Mouse (Mus musculus) stomach, postnatal 0 days (tissue): ENCODE results near the gene Olfr38. TPM values are rescaled to one million over a fixed set of nuclear protein-coding genes. Genes with fewer than 3 reads are reported as not detected.
A peak's percentile ranks its signal among the peaks of the same experiment; 100 is the strongest.

Source experiments
- ATAC-seq: fragments of 200-750 bp; cut with Nextera tagmentation; 2 replicates; pipeline ENCODE4 v1.8.0; 2017; ENCODE audit not compliant: low FRiP score, low TSS enrichment
- DNase-seq: peaks from one replicate; pipeline ENCODE4 v3.0.0-alpha.2; 2016; ENCODE audit warnings: low spot score
- H3K27ac ChIP-seq: fragments of 300-500 bp; sonication (generic); replicated peaks from 2 replicates; pipeline ENCODE4 v1.5.1; 2014; ENCODE audit warnings: mild to moderate bottlenecking, control low read depth
- H3K27me3 ChIP-seq: fragments of 300-500 bp; sonication (generic); 2 replicates; pipeline ENCODE4 v1.6.1; 2014; ENCODE audit warnings: low read length; ENCODE audit not compliant: control insufficient read depth, insufficient read depth
- H3K36me3 ChIP-seq: fragments of 300-500 bp; sonication (generic); 2 replicates; pipeline ENCODE4 v1.6.1; 2014; ENCODE audit warnings: low read length, mixed read lengths; ENCODE audit not compliant: control insufficient read depth, insufficient read depth
- H3K4me1 ChIP-seq: fragments of 300-500 bp; sonication (generic); replicated peaks from 2 replicates; pipeline ENCODE4 v1.6.1; 2014; ENCODE audit warnings: antibody characterized with exemption; ENCODE audit not compliant: control insufficient read depth, insufficient read depth
- H3K4me2 ChIP-seq: fragments of 300-500 bp; sonication (generic); replicated peaks from 2 replicates; pipeline ENCODE4 v1.6.1; 2014; ENCODE audit warnings: low read depth, mild to moderate bottlenecking, control low read depth, moderate library complexity
- H3K4me3 ChIP-seq: fragments of 300-500 bp; sonication (generic); 2 replicates; pipeline ENCODE4 v1.5.1; 2014; ENCODE audit warnings: low read depth, low read length, control low read depth
- H3K9ac ChIP-seq: fragments of 300-500 bp; sonication (generic); 2 replicates; pipeline ENCODE4 v1.6.1; 2014; ENCODE audit warnings: mild to moderate bottlenecking, low read length, control low read depth, mixed read lengths
- H3K9me3 ChIP-seq: fragments of 300-500 bp; sonication (generic); 2 replicates; pipeline ENCODE4 v1.6.1; 2016; ENCODE audit warnings: low read length; ENCODE audit not compliant: control insufficient read depth
- CTCF ChIP-seq: IDR thresholded peaks from 2 replicates; pipeline ENCODE4 v1.5.1; 2016; ENCODE audit warnings: antibody characterized with exemption, low read depth, mild to moderate bottlenecking, moderate library complexity
- EP300 ChIP-seq: optimal IDR thresholded peaks from 2 replicates; pipeline ENCODE3; 2016; ENCODE audit warnings: antibody characterized with exemption
- WGBS: fragments of 180-500 bp; shearing (Covaris S2); extraction: QIAGEN DNeasy Blood & Tissue Kit; methylation state at CpG from one replicate; pipeline ENCODE4 v1.1.7; 2014; 5-methylcytosine and 5-hydroxymethylcytosine counted together
- polyA plus RNA-seq: library from polyadenylated mRNA; unstranded; fragments of >200 nt; fragmentation: Nextera tagmentation; extraction: Ambion mirVana; gene quantifications from 2 replicates; pipeline ENCODE4 v1.2.1, GENCODE M21; 2015

Olfr38 gene
- not detected in 2 replicates for polyA plus RNA-seq

DNA sequence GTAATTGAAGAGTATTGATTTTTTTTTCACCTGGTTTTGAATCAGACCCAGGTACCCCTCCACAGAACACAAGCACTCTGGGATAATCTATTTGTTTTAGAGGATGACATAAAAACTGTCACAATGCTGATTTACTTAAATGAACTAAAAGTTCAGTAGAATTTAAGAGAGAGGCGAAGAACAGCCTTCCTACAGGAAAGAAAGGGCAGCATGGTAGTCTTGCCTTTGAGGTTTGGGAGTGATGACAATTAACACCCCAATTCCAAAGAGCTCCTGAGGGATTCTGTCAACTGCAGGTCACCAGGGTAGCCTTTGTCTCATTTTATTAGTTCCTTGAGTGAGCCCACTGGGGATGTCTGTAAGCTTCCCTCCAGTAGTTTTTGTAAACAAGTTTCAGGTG is at the start of gene Olfr38:
Gene Olfr38, plus strand, starts transcription at position 301 of the 400 bp plus-strand sequence.
- H3K27me3 ChIP-seq = no peaks in the 10 kb centered on the region
- no peaks in the 10 kb centered on the region for H3K9me3 ChIP-seq
- H3K27ac ChIP-seq = no peak within 1 kb of the TSS
- H3K4me1 ChIP-seq = no peaks in the 10 kb centered on the region
- no peak for ATAC-seq
- H3K36me3 ChIP-seq = no peaks in the 10 kb centered on the region
- TF ChIP-seq EP300 (no peak), CTCF (no peak)
- no peak for DNase-seq
- no peak within 1 kb of the TSS for H3K4me2 ChIP-seq
- no peak within 1 kb of the TSS for H3K4me3 ChIP-seq
- H3K9ac ChIP-seq = no peak within 1 kb of the TSS
- 77% methylated on average over 1 of the region's 1 CpGs for WGBS

DNA sequence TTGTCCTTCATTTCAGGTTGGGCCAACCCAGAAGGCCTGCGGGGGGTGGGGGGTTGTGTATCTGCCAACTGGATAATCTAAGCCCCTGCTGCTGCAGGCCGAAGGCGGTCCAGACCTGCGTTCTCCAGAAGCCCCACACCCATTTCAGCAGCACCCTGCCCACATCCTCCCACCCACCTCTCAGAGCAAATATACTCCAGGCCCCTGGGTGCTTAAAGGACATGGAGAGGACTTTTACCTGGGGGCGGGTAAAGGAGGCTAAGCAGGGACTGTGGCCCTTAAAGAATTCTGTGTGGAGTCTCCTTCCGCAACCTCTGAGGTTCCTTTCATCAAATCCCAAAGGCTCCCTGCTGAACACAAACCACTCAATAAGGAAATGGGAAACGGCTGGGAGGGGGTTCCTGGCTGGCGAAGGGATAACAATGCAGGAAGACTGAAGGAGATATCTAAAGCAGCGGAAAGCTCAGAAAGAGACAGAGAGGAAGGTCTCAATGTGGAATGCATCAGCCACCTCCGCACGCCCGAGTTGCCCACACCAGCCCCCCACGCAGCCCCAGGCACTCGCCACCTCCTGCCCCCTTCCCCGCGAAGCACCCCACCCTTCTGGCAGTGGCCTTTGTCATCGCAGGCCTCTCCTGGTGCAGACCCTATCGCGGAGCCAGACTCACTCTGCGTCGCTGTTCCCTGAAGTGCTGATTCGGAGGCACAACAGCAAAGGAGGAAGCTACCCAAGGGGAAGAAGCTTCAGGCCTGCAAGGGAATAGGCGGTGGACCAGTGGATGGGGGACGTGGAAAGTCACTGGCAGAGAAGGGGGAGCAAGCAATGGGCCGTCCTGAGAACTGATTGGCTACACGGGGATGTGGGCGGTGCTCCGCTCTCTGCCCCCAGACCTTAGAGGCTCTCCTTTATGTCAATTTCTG is 46.7 kb upstream of the Olfr38 start, which contains the start of gene Tcaf1:
Gene Tcaf1, minus strand, starts transcription at position 798 of the 921 bp plus-strand sequence.
- Histone ChIP-seq H3K9me3 (no peaks in the 10 kb centered on the region), H3K27me3 (no peaks in the 10 kb centered on the region), H3K4me2 (peak within 1 kb of the TSS; percentile 72), H3K4me1 (no peaks in the 10 kb centered on the region), H3K27ac (peak within 1 kb of the TSS; percentile 82), H3K36me3 (no peaks in the 10 kb centered on the region), H3K9ac (peak within 1 kb of the TSS; percentile 80), H3K4me3 (peak within 1 kb of the TSS; percentile 67)
- peak; percentile 73 for DNase-seq
- 3% methylated on average over 28 of the region's 28 CpGs for WGBS
- peak; percentile 98 for ATAC-seq
- TF ChIP-seq EP300 = no peak
- TF ChIP-seq CTCF = 0 out of 2 replicates have a peak, but pooled peaks have one; percentile 1

DNA sequence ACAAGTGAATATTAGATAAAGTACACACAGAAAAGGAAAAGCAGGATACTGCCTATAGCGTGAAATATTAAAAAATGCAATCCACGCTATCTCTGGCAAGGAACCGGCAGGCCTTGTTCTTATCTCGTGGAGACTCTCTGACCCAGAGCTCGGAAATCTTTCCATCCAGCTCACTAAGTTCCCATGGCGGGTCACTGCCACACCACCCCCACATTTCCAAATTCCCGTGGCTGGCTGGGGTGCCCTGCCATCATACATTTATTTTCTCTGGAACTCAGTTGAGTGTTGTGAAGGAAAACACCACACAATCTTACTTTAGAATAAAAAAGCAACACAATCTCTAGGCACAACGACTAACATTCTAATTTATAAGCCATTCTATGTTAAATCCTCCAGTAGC is 41.5 kb upstream of the Olfr38 start:
- Histone ChIP-seq H3K27ac (no peak overlapping the region), H3K9ac (no peak overlapping the region), H3K4me1 (no peaks in the 10 kb centered on the region), H3K4me3 (no peak overlapping the region), H3K9me3 (no peaks in the 10 kb centered on the region), H3K4me2 (no peak overlapping the region), H3K36me3 (no peaks in the 10 kb centered on the region), H3K27me3 (no peaks in the 10 kb centered on the region)
- no peak for TF ChIP-seq EP300
- ATAC-seq (no peak), DNase-seq (no peak)
- WGBS = 62% methylated on average over 8 of the region's 8 CpGs

DNA sequence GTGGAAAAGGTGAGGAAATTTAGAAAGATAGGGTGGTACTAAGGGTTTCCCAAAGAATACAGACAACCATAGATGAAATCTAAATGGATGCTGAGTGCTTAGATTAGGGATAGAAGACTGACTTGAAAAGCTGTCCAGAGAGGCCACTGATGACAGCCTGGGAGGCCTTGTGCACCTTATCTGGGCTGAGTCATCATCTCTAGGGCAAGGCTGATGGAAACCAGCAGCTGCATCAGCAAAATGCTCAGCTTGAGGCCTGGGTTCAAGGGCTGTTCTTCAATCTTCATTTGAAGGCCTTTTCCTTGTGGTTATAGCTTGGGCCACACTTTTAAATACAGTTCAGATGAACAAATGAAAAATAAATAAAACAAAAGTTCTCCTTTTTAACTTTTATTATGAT is 38.2 kb upstream of the Olfr38 start:
- Histone ChIP-seq H3K27me3 (no peaks in the 10 kb centered on the region), H3K4me1 (no peaks in the 10 kb centered on the region), H3K27ac (no peak overlapping the region), H3K36me3 (no peaks in the 10 kb centered on the region), H3K9ac (no peak overlapping the region), H3K4me2 (no peak overlapping the region), H3K4me3 (no peak overlapping the region), H3K9me3 (no peaks in the 10 kb centered on the region)
- TF ChIP-seq CTCF (no peak), EP300 (no peak)
- ATAC-seq (no peak), DNase-seq (no peak)

DNA sequence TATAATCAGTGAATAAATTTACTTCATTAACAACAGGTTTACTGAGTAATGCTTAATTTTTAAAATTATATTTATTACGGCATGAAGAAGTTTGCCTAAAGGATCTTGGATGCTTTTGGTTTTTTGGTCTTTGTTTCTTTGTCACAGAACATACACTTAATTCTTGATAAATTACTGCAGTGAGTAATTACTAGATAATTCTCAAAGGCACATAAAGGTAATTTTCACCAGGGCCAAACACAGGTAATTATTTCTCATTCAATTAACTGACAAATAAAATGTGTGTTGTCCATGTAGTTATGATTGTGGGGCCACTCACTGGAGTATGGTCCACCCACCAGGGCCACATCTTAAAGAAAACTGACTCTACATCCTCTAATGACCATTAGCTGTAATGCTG is 17.1 kb upstream of the Olfr38 start, which contains the start of gene Olfr453:
Gene Olfr453, plus strand, starts transcription at position 301 of the 400 bp plus-strand sequence.
- ATAC-seq = no peak
- WGBS = 93% methylated on average over 1 of the region's 1 CpGs
- Histone ChIP-seq H3K4me1 (no peaks in the 10 kb centered on the region), H3K27ac (no peak within 1 kb of the TSS), H3K36me3 (no peaks in the 10 kb centered on the region), H3K9me3 (no peaks in the 10 kb centered on the region), H3K9ac (no peak within 1 kb of the TSS), H3K27me3 (no peaks in the 10 kb centered on the region), H3K4me3 (no peak within 1 kb of the TSS), H3K4me2 (no peak within 1 kb of the TSS)
- DNase-seq = no peak
- TF ChIP-seq CTCF (no peak), EP300 (no peak)

DNA sequence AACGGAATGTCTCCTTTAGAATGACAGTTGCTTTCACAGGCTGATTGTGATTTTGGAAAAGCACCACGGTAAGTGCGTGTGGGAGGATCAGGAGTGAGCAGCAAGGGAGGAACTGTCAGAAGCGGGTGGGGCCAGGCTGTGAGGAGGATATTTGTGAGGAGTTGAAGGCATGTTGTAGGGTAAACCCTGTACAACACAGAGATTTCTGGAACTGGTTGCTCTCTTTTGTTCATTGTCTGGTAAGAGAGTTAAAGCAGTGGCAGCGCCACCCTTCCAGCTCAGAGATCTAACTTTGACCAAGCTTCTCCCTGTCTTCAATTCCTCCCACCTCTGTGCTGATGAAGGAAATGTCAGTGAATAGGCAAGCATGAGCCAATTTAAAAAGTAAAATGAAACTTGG is 13.9 kb upstream of the Olfr38 start:
- no peaks in the 10 kb centered on the region for H3K36me3 ChIP-seq
- no peaks in the 10 kb centered on the region for H3K27me3 ChIP-seq
- H3K9me3 ChIP-seq = no peaks in the 10 kb centered on the region
- TF ChIP-seq EP300 (no peak), CTCF (no peak)
- DNase-seq = no peak
- H3K4me3 ChIP-seq = no peak overlapping the region
- no peaks in the 10 kb centered on the region for H3K4me1 ChIP-seq
- 59% methylated on average over 5 of the region's 5 CpGs for WGBS
- no peak overlapping the region for H3K27ac ChIP-seq
- H3K4me2 ChIP-seq = no peak overlapping the region
- ATAC-seq = no peak
- H3K9ac ChIP-seq = no peak overlapping the region
